Mouse (Mus musculus): ENCODE data around the gene Btbd9. TPM values are rescaled to one million over a fixed set of nuclear protein-coding genes. Genes with fewer than 3 reads are reported as not detected.

Gene Btbd9
- total and polyA plus RNA-seq, 3 experiments, result 24.7 to 33.8 TPM; not detected in 1

DNA sequence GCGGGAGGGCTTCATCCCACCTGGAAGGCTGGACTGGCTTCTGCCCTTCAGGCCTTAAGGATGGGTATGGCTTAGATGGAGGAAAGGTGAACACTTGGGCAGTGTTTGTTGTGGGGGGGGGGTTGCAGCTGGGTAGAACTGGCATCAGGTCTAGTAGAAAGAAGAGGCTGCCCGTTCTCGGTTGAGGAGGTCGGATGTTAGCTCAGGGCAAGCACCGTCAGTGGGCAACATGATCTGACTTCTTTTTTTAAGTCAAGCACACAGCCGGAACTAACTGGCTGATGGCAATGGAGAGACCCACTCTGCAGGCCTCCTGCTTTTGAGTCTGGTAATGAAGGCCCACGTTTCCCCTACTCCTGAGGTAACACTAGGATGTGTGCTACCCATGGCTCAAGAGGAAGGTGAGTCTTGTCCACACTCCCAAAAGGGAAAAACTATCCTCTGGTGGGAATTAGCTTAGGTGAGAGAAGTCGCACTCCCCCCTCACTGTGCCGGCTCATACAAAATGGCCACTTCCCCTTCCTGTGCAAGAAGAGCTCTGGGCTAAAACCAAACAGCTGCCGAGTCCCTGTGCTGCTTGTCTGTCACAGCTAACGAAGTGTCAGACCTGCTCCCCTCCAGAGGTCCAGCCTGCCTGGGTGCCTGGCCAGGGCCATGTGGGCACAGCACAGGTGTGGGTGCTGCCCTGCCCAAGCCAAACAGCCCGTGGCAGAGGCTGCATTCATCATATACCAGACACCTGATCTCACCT lies 378.8 kb downstream of the Btbd9 start:
- Histone ChIP-seq H3K27ac (ENCODE audit: control insufficient read depth, low read depth, low read length) (no peak overlapping the region), H3K36me3 (ENCODE audit: control insufficient read depth in 1 of 2, insufficient read depth in 2 of 2, low read length in 2 of 2) (peaks cover 0 to 1% of the 10 kb centered on the region in 2 experiments; a peak in 2 of 4 replicates), H3K9me3 (replicated peaks; ENCODE audit: insufficient read depth, low read length) (no peaks in the 10 kb centered on the region), H3K9ac (ENCODE audit: control insufficient read depth, low read depth, low read length, poor library complexity, severe bottlenecking) (no peak overlapping the region), H3K79me2 (ENCODE audit: control insufficient read depth, insufficient read depth, low read length, poor library complexity) (no peaks in the 10 kb centered on the region), H3K4me1 (ENCODE audit: control insufficient read depth in 1 of 2, insufficient read depth in 2 of 2, low read length in 2 of 2) (no peaks in the 10 kb centered on the region), H3K27me3 (ENCODE audit: control insufficient read depth in 1 of 2, insufficient read depth in 2 of 2, low read length in 2 of 2) (no peaks in the 10 kb centered on the region), H3K4me3 (ENCODE audit: control insufficient read depth in 1 of 2, insufficient read depth in 1 of 2, low read depth in 2 of 2, low read length in 2 of 2) (no peak overlapping the region)
- no peak for TF ChIP-seq HCFC1 (IDR thresholded peaks at IDR 0.05; ENCODE audit: low read depth, low read length)
- TF ChIP-seq MAZ (IDR thresholded peaks at IDR 0.05; ENCODE audit: low read depth, low read length), result no peak
- TF ChIP-seq MXI1 (IDR thresholded peaks at IDR 0.05; ENCODE audit: low read depth, low read length), result no peak
- no peak for DNase-seq (ENCODE audit: low read depth, low spot score)

DNA sequence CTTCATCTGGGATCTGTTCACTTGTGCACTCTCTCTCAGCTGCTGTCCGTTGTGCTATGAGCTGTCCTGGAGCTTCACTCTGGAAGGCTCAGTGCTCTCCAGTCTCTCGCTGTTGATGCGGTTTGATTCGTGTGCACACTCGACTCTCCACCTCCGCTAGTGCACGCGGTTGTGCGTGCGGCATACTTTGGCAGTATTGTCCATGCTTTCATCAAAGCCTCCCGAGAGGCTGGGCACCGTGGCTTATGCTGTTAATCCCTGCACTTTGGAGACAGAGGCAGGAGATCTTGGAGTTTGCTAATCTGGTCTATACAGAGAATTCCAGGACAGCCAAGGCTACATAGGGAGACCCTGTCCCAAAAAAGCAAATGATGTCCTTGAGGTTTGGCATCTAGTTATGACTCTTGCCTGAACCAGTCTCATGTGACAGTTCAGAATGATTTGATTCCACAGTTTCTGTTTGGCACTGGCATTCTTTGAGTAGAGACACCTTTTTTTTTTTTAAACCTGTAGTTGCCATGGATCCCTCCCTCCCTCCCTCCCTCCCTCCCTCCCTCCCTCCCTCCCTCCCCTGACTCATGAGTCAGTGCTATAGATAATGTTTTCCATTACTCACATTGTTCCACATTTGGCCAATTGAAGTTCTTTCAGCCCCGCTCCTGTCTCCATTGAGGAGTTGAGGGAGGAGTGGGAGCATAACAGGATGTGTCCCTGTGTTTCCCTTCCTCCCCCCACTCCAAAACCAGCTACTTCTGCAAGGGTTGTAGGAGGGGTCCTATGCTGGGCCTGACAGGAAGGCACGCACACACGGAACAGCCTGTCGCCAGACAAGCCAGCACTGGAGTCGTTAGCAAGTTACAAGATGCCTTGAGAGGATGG lies 379.6 kb downstream of the Btbd9 start:
- no peak overlapping the region for H3K9ac ChIP-seq (ENCODE audit: control insufficient read depth, low read depth, low read length, poor library complexity, severe bottlenecking)

DNA sequence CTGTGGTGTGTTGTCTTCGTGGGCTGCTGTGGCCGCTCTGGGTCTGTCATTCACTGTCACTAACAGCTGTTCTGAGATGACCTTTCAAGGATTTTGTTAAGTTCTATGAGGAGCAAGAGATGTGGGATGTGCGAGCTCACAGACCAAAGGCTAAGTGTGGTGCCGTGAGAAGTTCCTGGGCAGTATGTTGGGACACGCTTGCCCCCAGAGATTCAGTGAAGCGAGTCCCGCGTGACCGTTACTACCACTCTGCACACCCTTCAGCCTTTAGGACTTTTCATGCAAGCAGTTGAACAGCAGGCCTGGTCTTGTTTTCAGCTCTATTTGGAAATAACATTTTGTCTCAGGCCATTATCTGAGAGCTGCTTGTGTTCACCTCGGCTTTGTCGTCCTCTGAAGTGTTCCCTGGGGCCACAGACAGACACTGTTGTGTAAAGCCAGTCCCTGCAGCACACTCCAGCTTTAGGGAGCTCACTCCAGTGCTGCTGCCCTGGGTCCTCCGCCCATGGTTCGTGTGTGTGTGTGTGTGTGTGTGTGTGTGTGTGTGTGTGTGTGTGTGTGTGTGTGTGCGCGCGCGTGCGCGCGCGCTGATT lies 380.6 kb downstream of the Btbd9 start:
- no peak for DNase-seq (ENCODE audit: low read depth, low spot score)
- TF ChIP-seq GABPA (IDR thresholded peaks at IDR 0.05; ENCODE audit: low read depth, low read length), result no peak
- TF ChIP-seq TAL1 (IDR thresholded peaks at IDR 0.05; ENCODE audit: low read length), result no peak
- no peak for TF ChIP-seq NELFE (IDR thresholded peaks at IDR 0.05; ENCODE audit: low read depth, low read length)
- TF ChIP-seq ETS1 (IDR thresholded peaks at IDR 0.05; ENCODE audit: low read depth, low read length), result no peak
- TF ChIP-seq MXI1 (IDR thresholded peaks at IDR 0.05; ENCODE audit: low read depth, low read length), result no peak
- no peak for TF ChIP-seq MAX (IDR thresholded peaks at IDR 0.05; ENCODE audit: low read length)
- TF ChIP-seq JUND (IDR thresholded peaks at IDR 0.05; ENCODE audit: low read depth, low read length), result no peak
- TF ChIP-seq RCOR1 (IDR thresholded peaks at IDR 0.05; ENCODE audit: low read depth, low read length), result no peak
- no peak for TF ChIP-seq KAT2A (conservative IDR thresholded peaks at IDR 0.05; ENCODE audit: low read depth, low read length)
- no peak for TF ChIP-seq POLR2AphosphoS5 (IDR thresholded peaks at IDR 0.05; ENCODE audit: borderline replicate concordance, low read depth, low read length)
- no peak for TF ChIP-seq POLR2A (IDR thresholded peaks at IDR 0.05; ENCODE audit: control insufficient read depth in 1 of 2, insufficient read depth in 1 of 2, low read depth in 1 of 2, low read length in 2 of 2, poor library complexity in 1 of 2)
- no peak for TF ChIP-seq BHLHE40 (IDR thresholded peaks at IDR 0.05; ENCODE audit: borderline replicate concordance, low read depth, low read length)
- no peak for TF ChIP-seq TCF12 (IDR thresholded peaks at IDR 0.05; ENCODE audit: low read depth, low read length)
- TF ChIP-seq ZC3H11A (IDR thresholded peaks at IDR 0.05; ENCODE audit: low read depth, low read length), result no peak
- no peak for TF ChIP-seq ZMIZ1 (IDR thresholded peaks at IDR 0.05; ENCODE audit: low read depth, low read length)
- no peak for TF ChIP-seq RAD21 (IDR thresholded peaks at IDR 0.05; ENCODE audit: low read depth, low read length)
- TF ChIP-seq ZKSCAN1 (IDR thresholded peaks at IDR 0.05; ENCODE audit: low read depth, low read length), result no peak
- no peak overlapping the region for H3K9ac ChIP-seq (ENCODE audit: control insufficient read depth, low read depth, low read length, poor library complexity, severe bottlenecking)
- H3K9me3 ChIP-seq (replicated peaks; ENCODE audit: insufficient read depth, low read length), result no peaks in the 10 kb centered on the region
- no peaks in the 10 kb centered on the region for H3K4me1 ChIP-seq (ENCODE audit: control insufficient read depth in 1 of 2, insufficient read depth in 2 of 2, low read length in 2 of 2)
- H3K79me2 ChIP-seq (ENCODE audit: control insufficient read depth, insufficient read depth, low read length, poor library complexity), result no peaks in the 10 kb centered on the region
- H3K36me3 ChIP-seq (ENCODE audit: control insufficient read depth in 1 of 2, insufficient read depth in 2 of 2, low read length in 2 of 2), result peaks cover 0 to 1% of the 10 kb centered on the region in 2 experiments; a peak in 1 of 4 replicates
- H3K27me3 ChIP-seq (ENCODE audit: control insufficient read depth in 1 of 2, insufficient read depth in 2 of 2, low read length in 2 of 2), result no peaks in the 10 kb centered on the region
- no peak overlapping the region for H3K27ac ChIP-seq (ENCODE audit: control insufficient read depth, low read depth, low read length)
- no peak overlapping the region for H3K4me3 ChIP-seq (ENCODE audit: control insufficient read depth in 1 of 2, insufficient read depth in 1 of 2, low read depth in 2 of 2, low read length in 2 of 2)

More for the DNA sequence above, 379.6 kb downstream of the Btbd9 start:
- H3K4me3 ChIP-seq (ENCODE audit: control insufficient read depth in 1 of 2, insufficient read depth in 1 of 2, low read depth in 2 of 2, low read length in 2 of 2), result no peak overlapping the region
- H3K27me3 ChIP-seq (ENCODE audit: control insufficient read depth in 1 of 2, insufficient read depth in 2 of 2, low read length in 2 of 2), result no peaks in the 10 kb centered on the region
- peaks cover 0 to 1% of the 10 kb centered on the region in 2 experiments; a peak in 1 of 4 replicates for H3K36me3 ChIP-seq (ENCODE audit: control insufficient read depth in 1 of 2, insufficient read depth in 2 of 2, low read length in 2 of 2)
- H3K4me1 ChIP-seq (ENCODE audit: control insufficient read depth in 1 of 2, insufficient read depth in 2 of 2, low read length in 2 of 2), result no peaks in the 10 kb centered on the region
- H3K27ac ChIP-seq (ENCODE audit: control insufficient read depth, low read depth, low read length), result no peak overlapping the region
- peak; percentile 17 for DNase-seq (ENCODE audit: low read depth, low spot score)
- no peak for TF ChIP-seq BHLHE40 (IDR thresholded peaks at IDR 0.05; ENCODE audit: borderline replicate concordance, low read depth, low read length)
- TF ChIP-seq USF1 (IDR thresholded peaks at IDR 0.05; ENCODE audit: low read depth, low read length), result no peak
- no peak for TF ChIP-seq TBP (IDR thresholded peaks at IDR 0.05; ENCODE audit: low read depth, low read length)
- no peak for TF ChIP-seq NELFE (IDR thresholded peaks at IDR 0.05; ENCODE audit: low read depth, low read length)
- TF ChIP-seq CHD2 (IDR thresholded peaks at IDR 0.05; ENCODE audit: low read length), result no peak
- TF ChIP-seq KAT2A (conservative IDR thresholded peaks at IDR 0.05; ENCODE audit: low read depth, low read length), result no peak
- no peak for TF ChIP-seq POLR2A (IDR thresholded peaks at IDR 0.05; ENCODE audit: control insufficient read depth in 1 of 2, insufficient read depth in 1 of 2, low read depth in 1 of 2, low read length in 2 of 2, poor library complexity in 1 of 2)
- no peak for TF ChIP-seq MAFK (IDR thresholded peaks at IDR 0.05; ENCODE audit: borderline replicate concordance, low read depth, low read length)
- no peak for TF ChIP-seq ETS1 (IDR thresholded peaks at IDR 0.05; ENCODE audit: low read depth, low read length)
- TF ChIP-seq SIN3A (IDR thresholded peaks at IDR 0.05; ENCODE audit: low read length), result no peak
- H3K9me3 ChIP-seq (replicated peaks; ENCODE audit: insufficient read depth, low read length), result no peaks in the 10 kb centered on the region
- H3K79me2 ChIP-seq (ENCODE audit: control insufficient read depth, insufficient read depth, low read length, poor library complexity), result no peaks in the 10 kb centered on the region

All from MEL (cell line).